Mouse (Mus musculus) subcutaneous adipose tissue, adult 2 months (tissue): ENCODE results near the gene 2010109A12Rik. TPM values are rescaled to one million over a fixed set of nuclear protein-coding genes. Genes with fewer than 3 reads are reported as not detected.

Experiments
- polyA plus RNA-seq: library from polyadenylated mRNA; depleted of rRNA; stranded (reverse); fragments of >200 nt; gene quantifications from 2 replicates; pipeline ENCODE4 v1.2.3, GENCODE M21; 2012; ENCODE audit warnings: low replicate concordance; rRNA removed

2010109A12Rik gene
- 0.42 TPM in 1 of 2 replicates, not detected in the other for polyA plus RNA-seq

DNA sequence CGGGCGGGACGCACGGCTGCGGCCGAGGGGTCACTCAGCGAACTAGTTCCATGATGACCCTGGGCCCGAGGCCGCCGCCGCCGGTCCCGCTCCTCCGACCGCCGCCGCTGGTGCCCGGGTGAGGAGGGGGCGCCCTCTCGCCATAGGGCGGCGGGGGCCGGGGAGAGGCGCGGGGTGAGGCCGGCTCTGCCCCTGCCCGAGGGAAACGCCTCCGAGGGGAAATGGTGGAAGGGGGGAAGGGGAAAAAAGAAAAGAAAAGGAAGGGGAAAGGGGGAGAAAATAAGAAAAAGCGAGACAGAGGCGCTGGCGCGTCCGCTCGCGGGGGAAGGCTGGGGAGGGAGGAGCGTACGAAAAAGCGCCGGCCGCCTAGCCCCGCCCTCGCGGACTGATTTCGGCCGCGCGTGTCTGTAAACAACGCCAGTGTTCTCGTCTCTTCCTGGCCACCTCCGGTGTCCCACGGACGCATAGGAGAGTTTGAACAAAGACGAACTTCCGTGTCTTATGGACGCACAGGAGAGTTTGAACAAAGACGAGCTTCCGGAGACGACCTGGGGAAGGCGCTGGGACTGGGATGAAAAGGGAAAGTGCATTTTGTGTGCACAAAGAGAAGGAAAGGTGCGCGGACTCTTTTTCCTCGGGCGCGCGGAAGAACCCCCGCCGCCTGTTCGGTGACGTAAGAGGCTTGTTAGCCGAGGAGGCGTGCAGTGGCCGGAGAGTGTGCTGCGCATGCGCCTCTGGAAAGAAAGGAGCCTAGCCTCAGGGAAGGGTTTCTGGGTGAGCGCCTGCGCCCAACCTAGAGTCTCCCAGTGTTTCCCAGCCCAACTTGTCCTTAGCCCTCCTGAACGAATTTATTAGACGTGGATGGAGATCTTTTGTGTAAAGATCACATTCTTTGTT is at the start of gene 2010109A12Rik, which contains the start of gene Ccni:
2010109A12Rik (plus strand) TSS at position 410 of the 897 bp plus-strand sequence.
Ccni (minus strand) TSS at position 387 of the 897 bp plus-strand sequence.

Other genes with a start within 250 kb of the 2010109A12Rik start
- 0.82 TPM in 1 of 2 replicates, not detected in the other for gene Sowahb, start 161.5 kb upstream of the 2010109A12Rik start, polyA plus RNA-seq
- gene Sept11, start 113.1 kb upstream of the 2010109A12Rik start, polyA plus RNA-seq = 37.9 and 52.0 TPM in 2 replicates
- 104 and 137 TPM in 2 replicates for gene Ccni, start within 50 bp of the 2010109A12Rik start, polyA plus RNA-seq
- 15.3 and 23.2 TPM in 2 replicates for gene Ccng2, start 60.7 kb downstream of the 2010109A12Rik start, polyA plus RNA-seq